Mouse (Mus musculus): ENCODE results near the gene Prss8.
"Not testable (repeated sequence)": the region's sequence is repeated elsewhere in the genome, so short reads cannot be mapped to it uniquely, and the experiment has no call there.

The Prss8 gene

GRCm38 (mm10) chr7:127895891-127896290 is 34.0 kb downstream of the Prss8 start:
- not testable (repeated sequence) for DNase-seq (ENCODE audit: low spot score)

- peak; percentile 96 for DNase-seq (ENCODE audit: low spot score)
Measured at GRCm38 (mm10) chr7:127895442-127895841, 34.5 kb downstream of the Prss8 start, which contains the start of the genes Gm21974 and Vkorc1. Gene Gm21974, minus strand, starts transcription at chr7:127895454. Gene Vkorc1, minus strand, starts transcription at chr7:127895617.

- DNase-seq (ENCODE audit: low spot score): no peak
Measured at GRCm38 (mm10) chr7:127894480-127894879, 35.4 kb downstream of the Prss8 start.

DNA sequence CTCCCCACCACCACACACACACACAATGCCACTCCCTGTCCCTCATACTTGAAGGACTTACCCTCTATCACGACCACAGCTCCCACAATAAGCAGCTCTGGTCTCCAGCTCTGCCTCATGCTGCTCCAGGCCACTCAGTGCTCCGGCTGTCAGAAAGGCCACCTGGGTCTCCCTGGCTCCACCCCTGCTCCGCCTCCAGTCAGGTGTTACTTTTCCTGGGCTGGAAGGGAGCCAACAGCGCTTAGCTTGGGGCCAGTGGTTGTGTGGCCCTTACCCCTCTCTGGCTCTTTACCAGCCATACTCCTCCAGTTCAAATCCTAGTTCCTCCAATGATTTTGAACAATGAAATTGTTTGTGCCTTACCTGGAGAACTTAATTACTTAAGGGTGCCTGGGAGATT is 39.1 kb downstream of the Prss8 start, which contains the start of gene Prss53:
Prss53 (minus strand) TSS at position 173 of the 400 bp plus-strand sequence.
- DNase-seq (ENCODE audit: low spot score): no peak

GRCm38 (mm10) chr7:127888821-127889220 is 41.1 kb downstream of the Prss8 start:
- DNase-seq (ENCODE audit: low spot score): no peak

GRCm38 (mm10) chr7:127887781-127888180 is 42.1 kb downstream of the Prss8 start:
- no peak for DNase-seq (ENCODE audit: low spot score)

GRCm38 (mm10) chr7:127887191-127887590 is 42.7 kb downstream of the Prss8 start:
- DNase-seq (ENCODE audit: low spot score): no peak

DNA sequence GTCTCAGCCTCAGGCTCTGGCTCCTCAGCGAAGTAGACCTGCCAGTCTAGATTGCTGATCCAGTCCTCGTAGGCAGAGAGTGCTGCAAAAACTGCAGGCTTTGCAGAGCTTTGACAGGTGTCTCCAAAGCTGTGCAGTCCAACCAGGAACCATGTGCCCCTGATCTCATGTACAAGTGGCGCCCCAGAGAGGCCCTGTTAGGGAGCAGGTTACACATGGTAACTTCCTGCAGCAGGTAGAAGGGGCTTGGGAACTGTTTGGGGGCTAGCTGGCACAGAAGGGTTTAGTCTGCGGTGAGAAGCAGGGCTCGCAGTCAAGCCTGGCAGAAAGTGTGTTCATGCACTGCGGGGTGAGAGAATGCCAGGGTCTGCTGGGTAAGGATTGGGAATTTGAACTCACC is 43.4 kb downstream of the Prss8 start:
- no peak for DNase-seq (ENCODE audit: low spot score)

DNA sequence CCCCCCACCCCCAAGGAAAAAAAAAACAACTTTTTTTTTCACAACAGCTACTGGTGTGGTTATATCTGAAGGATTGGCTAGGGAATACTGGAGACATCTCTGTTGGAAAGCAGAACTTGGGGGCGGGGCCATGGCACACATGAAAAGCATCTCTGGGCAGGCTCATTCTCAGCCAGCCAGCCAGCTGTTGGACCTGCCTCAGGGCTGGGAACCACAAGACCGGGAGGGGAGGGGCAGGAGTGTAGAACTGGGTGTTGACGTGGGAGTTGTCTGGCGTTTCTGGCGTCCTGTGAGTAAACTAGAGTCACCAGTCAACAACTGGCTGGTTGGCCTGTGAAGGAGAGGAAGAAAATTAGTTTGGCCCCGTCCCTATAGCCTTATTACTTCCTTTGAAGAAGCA is 44.0 kb downstream of the Prss8 start:
- peak; percentile 49 for DNase-seq (ENCODE audit: low spot score)

GRCm38 (mm10) chr7:127880431-127880830 is 49.5 kb downstream of the Prss8 start:
- DNase-seq (ENCODE audit: low spot score): no peak

DNA sequence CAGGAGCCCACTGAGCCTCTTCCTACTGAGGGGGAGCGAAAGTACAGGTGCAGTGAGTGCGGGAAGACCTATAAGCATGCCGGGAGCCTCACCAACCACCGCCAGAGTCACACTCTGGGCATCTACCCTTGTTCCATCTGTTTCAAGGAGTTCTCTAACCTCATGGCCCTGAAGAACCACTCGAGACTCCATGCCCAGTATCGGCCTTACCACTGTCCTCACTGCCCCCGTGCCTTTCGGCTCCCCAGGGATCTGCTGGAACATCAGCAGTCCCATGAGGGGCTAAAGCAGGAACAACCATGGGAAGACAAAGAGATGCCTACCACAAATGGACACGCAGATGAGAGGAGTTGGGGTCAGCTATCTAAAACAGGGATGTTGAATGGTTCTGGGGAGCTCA is 50.6 kb downstream of the Prss8 start:
- DNase-seq (ENCODE audit: low spot score): no peak

GRCm38 (mm10) chr7:127876467-127877348 is 53.2 kb downstream of the Prss8 start, which contains the start of gene Zfp668:
Gene Zfp668, minus strand, starts transcription at chr7:127876828.
- DNase-seq (ENCODE audit: low spot score): peak; percentile 79

DNA sequence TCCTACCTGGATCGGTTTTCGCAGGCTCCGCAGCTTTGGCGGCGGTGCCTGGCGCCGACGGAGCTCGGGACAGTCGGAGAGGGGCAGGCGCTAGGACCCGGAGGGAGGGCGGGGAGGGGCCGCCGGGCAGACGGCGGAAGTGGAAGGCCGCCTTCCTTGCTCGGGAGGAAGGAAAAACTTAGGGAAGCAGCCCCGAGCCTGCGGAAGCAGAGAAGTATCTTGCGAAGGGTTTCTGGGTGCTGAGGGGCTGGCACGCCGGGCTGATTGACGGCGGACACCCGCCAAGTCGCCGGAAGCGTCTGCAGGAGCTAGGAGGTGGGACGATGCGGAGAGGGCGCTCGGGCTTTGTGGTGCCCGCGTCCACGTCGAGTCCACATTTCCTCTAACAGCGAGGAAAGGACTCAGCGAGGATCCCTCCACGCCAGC is 53.9 kb downstream of the Prss8 start, which contains the start of gene Zfp646:
Zfp646 (plus strand) TSS at position 181 of the 426 bp plus-strand sequence.
- DNase-seq (ENCODE audit: low spot score): peak; percentile 63
